Comparison of ENCODE assay signal across 31 mouse cellular contexts in the genomic region with DNA sequence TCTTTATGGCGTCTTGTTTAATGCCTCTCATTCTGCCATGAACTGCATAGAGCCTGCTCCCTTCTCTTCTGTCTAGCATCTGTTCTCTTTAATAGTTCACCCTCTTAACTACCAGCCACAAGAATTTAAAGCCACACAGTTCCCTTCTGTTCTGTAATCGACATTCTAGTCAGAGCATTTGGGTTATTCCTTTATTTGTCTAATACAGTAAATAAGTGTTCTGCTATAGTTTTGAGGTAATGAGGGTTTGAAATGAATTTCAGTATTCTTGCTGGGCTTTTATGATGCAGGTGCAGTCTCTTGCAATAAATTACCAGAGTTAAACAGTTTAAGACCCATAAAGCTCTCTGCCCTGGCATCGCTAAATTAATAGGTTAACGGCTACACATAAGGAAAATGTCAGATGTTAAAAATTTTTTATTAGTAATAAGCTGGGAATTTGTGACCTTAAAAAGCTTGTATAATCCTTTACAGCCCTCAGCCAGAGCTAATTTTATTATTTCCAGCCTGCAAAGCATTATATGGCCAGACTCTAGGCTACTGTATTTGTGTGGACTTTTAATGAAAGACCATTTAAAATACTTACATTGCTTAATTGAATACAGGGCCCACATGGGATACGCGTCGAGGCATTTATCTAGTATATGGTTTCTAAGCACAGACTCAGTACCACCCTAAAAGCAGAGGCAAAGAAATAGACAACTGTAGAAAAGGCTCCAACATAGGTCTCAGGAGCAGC. TPM values are rescaled to one million over a fixed set of nuclear protein-coding genes. Genes with fewer than 3 reads are reported as not detected.
DNase-seq lines count a peak whose midpoint lies in the region; ATAC-seq and TF ChIP-seq lines count a peak whose summit lies in the region.
"Had no signal": no experiment of that assay in that cellular context is flagged by ENCODE, and none has a peak within 500 bp of the region (broad histone marks: within the 10 kb centered on the region; RNA-seq: fewer than 3 reads in every experiment).

No protein-coding gene starts in this region.

- H3K9ac ChIP-seq in heart, postnatal 0 days (replicated peaks; ENCODE audit: low read depth, low read length): peak overlapping the region; percentile 30; the same call in 1 of the 2 replicates
- H3K9ac ChIP-seq in heart, embryonic 11.5 days (ENCODE audit: low read depth, low read length): no peak overlapping the region
- H3K9ac ChIP-seq in neural tube, embryonic 14.5 days (replicated peaks; ENCODE audit: low read depth, low read length): no peak overlapping the region
- H3K9ac ChIP-seq in midbrain, embryonic 11.5 days (ENCODE audit: low read length): no peak overlapping the region
- no peak overlapping the region for H3K9ac ChIP-seq in midbrain, postnatal 0 days (replicated peaks; ENCODE audit: low read length, poor library complexity, severe bottlenecking)
- H3K9ac ChIP-seq: intestine, embryonic 15.5 days; limb, embryonic 15.5 days; liver, embryonic 13.5 days; midbrain, embryonic 13.5 days had no signal

- 76% methylated on average over 7 of the region's 7 CpGs for WGBS in heart, postnatal 0 days
- WGBS in heart, embryonic 11.5 days (ENCODE audit: insufficient replicate concordance): 91% methylated on average over 7 of the region's 7 CpGs
- 67% methylated on average over 7 of the region's 7 CpGs for WGBS in limb, embryonic 10.5 days
- 43% methylated on average over 7 of the region's 7 CpGs for WGBS in neural tube, embryonic 14.5 days
- WGBS in midbrain, embryonic 11.5 days: 96% methylated on average over 7 of the region's 7 CpGs
- WGBS in midbrain, postnatal 0 days: 80% methylated on average over 7 of the region's 7 CpGs

- no peak for ATAC-seq in heart, postnatal 0 days (ENCODE audit: insufficient read depth, low read depth)
- ATAC-seq in heart, embryonic 11.5 days (replicated peaks; ENCODE audit: insufficient number of reproducible peaks, low FRiP score, low TSS enrichment): no peak
- ATAC-seq in neural tube, embryonic 14.5 days (ENCODE audit: low read depth): peak; percentile 45; the same call in 1 of the 2 replicates
- no peak for ATAC-seq in midbrain, embryonic 11.5 days (ENCODE audit: low FRiP score)
- ATAC-seq in midbrain, postnatal 0 days (ENCODE audit: low FRiP score): no peak
- ATAC-seq: intestine, embryonic 15.5 days; lung, postnatal 0 days; midbrain, embryonic 13.5 days had no signal

- no peaks in the 10 kb centered on the region for H3K9me3 ChIP-seq in heart, postnatal 0 days (replicated peaks; ENCODE audit: control insufficient read depth, low read length)
- no peaks in the 10 kb centered on the region for H3K9me3 ChIP-seq in heart, embryonic 11.5 days (replicated peaks; ENCODE audit: control insufficient read depth, low read length)
- H3K9me3 ChIP-seq in limb, embryonic 10.5 days (replicated peaks): no peaks in the 10 kb centered on the region
- no peaks in the 10 kb centered on the region for H3K9me3 ChIP-seq in neural tube, embryonic 14.5 days (ENCODE audit: control insufficient read depth, low read length)
- no peaks in the 10 kb centered on the region for H3K9me3 ChIP-seq in midbrain, embryonic 11.5 days (ENCODE audit: control insufficient read depth, low read length)
- H3K9me3 ChIP-seq in midbrain, postnatal 0 days (ENCODE audit: low read length): no peaks in the 10 kb centered on the region
- H3K9me3 ChIP-seq: heart, embryonic 13.5 days; hindbrain, embryonic 10.5 days; intestine, embryonic 15.5 days; limb, embryonic 15.5 days; liver, embryonic 13.5 days; megakaryocyte, embryonic 14.5 days; midbrain, embryonic 13.5 days had no signal

- no peak for TF ChIP-seq POLR2A in brain, embryonic 14.5 days (IDR thresholded peaks at IDR 0.05; ENCODE audit: borderline replicate concordance, extremely low read depth, insufficient read depth, insufficient read length, poor library complexity, severe bottlenecking)

- H3K36me3 ChIP-seq in heart, postnatal 0 days (replicated peaks; ENCODE audit: control insufficient read depth, insufficient read depth, low read length): no peaks in the 10 kb centered on the region
- no peaks in the 10 kb centered on the region for H3K36me3 ChIP-seq in heart, embryonic 11.5 days (ENCODE audit: control insufficient read depth, insufficient read depth, low read length)
- H3K36me3 ChIP-seq in limb, embryonic 10.5 days: peaks cover 34% of the 10 kb centered on the region
- no peaks in the 10 kb centered on the region for H3K36me3 ChIP-seq in neural tube, embryonic 14.5 days (ENCODE audit: control insufficient read depth, insufficient read depth, low read length)
- no peaks in the 10 kb centered on the region for H3K36me3 ChIP-seq in midbrain, embryonic 11.5 days (ENCODE audit: control insufficient read depth, insufficient read depth, low read length)
- H3K36me3 ChIP-seq in midbrain, postnatal 0 days (ENCODE audit: insufficient read depth, low read length): 0 out of 2 replicates have a peak, but pooled peaks cover 3% of the 10 kb centered on the region
- H3K36me3 ChIP-seq: intestine, embryonic 15.5 days; limb, embryonic 15.5 days; midbrain, embryonic 13.5 days had no signal

- no peak for TF ChIP-seq CTCF in heart, postnatal 0 days (IDR thresholded peaks at IDR 0.05; ENCODE audit: low read depth)
- no peak for TF ChIP-seq CTCF in brain, embryonic 14.5 days (IDR thresholded peaks at IDR 0.05; ENCODE audit: borderline replicate concordance, extremely low read depth, insufficient read depth, insufficient read length)
- TF ChIP-seq CTCF in midbrain, postnatal 0 days (IDR thresholded peaks at IDR 0.05): no peak

- peaks cover 42% of the 10 kb centered on the region for H3K4me1 ChIP-seq in heart, postnatal 0 days (ENCODE audit: control insufficient read depth, insufficient read depth)
- peaks cover 23% of the 10 kb centered on the region for H3K4me1 ChIP-seq in heart, embryonic 11.5 days (ENCODE audit: control insufficient read depth, insufficient read depth, low read length)
- H3K4me1 ChIP-seq in limb, embryonic 10.5 days: peaks cover 55% of the 10 kb centered on the region
- peaks cover 17% of the 10 kb centered on the region for H3K4me1 ChIP-seq in neural tube, embryonic 14.5 days (ENCODE audit: control insufficient read depth, insufficient read depth, low read length)
- no peaks in the 10 kb centered on the region for H3K4me1 ChIP-seq in midbrain, embryonic 11.5 days (ENCODE audit: control insufficient read depth, insufficient read depth, low read length)
- H3K4me1 ChIP-seq in midbrain, postnatal 0 days (ENCODE audit: insufficient read depth, low read length): no peaks in the 10 kb centered on the region
- H3K4me1 ChIP-seq: intestine, embryonic 15.5 days; liver, embryonic 13.5 days had no signal

- H3K27ac ChIP-seq in heart, postnatal 0 days (ENCODE audit: low read depth): no peak overlapping the region
- no peak overlapping the region for H3K27ac ChIP-seq in heart, embryonic 11.5 days (ENCODE audit: low read depth, low read length)
- H3K27ac ChIP-seq in limb, embryonic 10.5 days: peak overlapping the region; percentile 85
- peak overlapping the region; percentile 62 for H3K27ac ChIP-seq in neural tube, embryonic 14.5 days (ENCODE audit: low read depth, low read length)
- H3K27ac ChIP-seq in midbrain, embryonic 11.5 days (ENCODE audit: low read depth, low read length): no peak overlapping the region
- H3K27ac ChIP-seq in midbrain, postnatal 0 days (ENCODE audit: low read depth, low read length): no peak overlapping the region
- H3K27ac ChIP-seq: hindbrain, embryonic 10.5 days; intestine, embryonic 15.5 days; limb, embryonic 15.5 days; liver, embryonic 13.5 days; midbrain, embryonic 13.5 days had no signal

- no peak overlapping the region for H3K4me2 ChIP-seq in heart, postnatal 0 days (ENCODE audit: low read depth, low read length)
- H3K4me2 ChIP-seq in heart, embryonic 11.5 days: no peak overlapping the region
- H3K4me2 ChIP-seq in neural tube, embryonic 14.5 days (ENCODE audit: low read depth, low read length): no peak overlapping the region
- H3K4me2 ChIP-seq in midbrain, embryonic 11.5 days: no peak overlapping the region
- no peak overlapping the region for H3K4me2 ChIP-seq in midbrain, postnatal 0 days (ENCODE audit: low read depth, low read length, poor library complexity, severe bottlenecking)
- H3K4me2 ChIP-seq: heart, embryonic 13.5 days; intestine, embryonic 15.5 days; limb, embryonic 15.5 days; liver, embryonic 13.5 days; midbrain, embryonic 13.5 days had no signal

- no peak for TF ChIP-seq EP300 in heart, postnatal 0 days (IDR thresholded peaks at IDR 0.05; ENCODE audit: low read depth)

- H3K4me3 ChIP-seq in heart, postnatal 0 days (ENCODE audit: low read depth, low read length): no peak overlapping the region
- H3K4me3 ChIP-seq in heart, embryonic 11.5 days (ENCODE audit: low read depth, low read length): no peak overlapping the region
- no peak overlapping the region for H3K4me3 ChIP-seq in limb, embryonic 10.5 days
- H3K4me3 ChIP-seq in neural tube, embryonic 14.5 days (ENCODE audit: low read depth, low read length): no peak overlapping the region
- H3K4me3 ChIP-seq in midbrain, embryonic 11.5 days (ENCODE audit: low read depth, low read length): no peak overlapping the region
- no peak overlapping the region for H3K4me3 ChIP-seq in midbrain, postnatal 0 days (ENCODE audit: low read depth, low read length)
- H3K4me3 ChIP-seq: erythroblast, embryonic 14.5 days; heart, embryonic 13.5 days; hindbrain, embryonic 10.5 days; intestine, embryonic 15.5 days; limb, embryonic 15.5 days; liver, embryonic 13.5 days; megakaryocyte, embryonic 14.5 days; midbrain, embryonic 13.5 days had no signal

- no peaks in the 10 kb centered on the region for H3K27me3 ChIP-seq in heart, postnatal 0 days (ENCODE audit: control insufficient read depth, insufficient read depth, low read length)
- H3K27me3 ChIP-seq in heart, embryonic 11.5 days (ENCODE audit: control insufficient read depth, insufficient read depth, low read length): no peaks in the 10 kb centered on the region
- H3K27me3 ChIP-seq in limb, embryonic 10.5 days (ENCODE audit: low read depth, poor library complexity, severe bottlenecking): no peaks in the 10 kb centered on the region
- no peaks in the 10 kb centered on the region for H3K27me3 ChIP-seq in neural tube, embryonic 14.5 days (ENCODE audit: control insufficient read depth, insufficient read depth, low read length)
- no peaks in the 10 kb centered on the region for H3K27me3 ChIP-seq in midbrain, embryonic 11.5 days (ENCODE audit: control insufficient read depth, insufficient read depth, low read length)
- no peaks in the 10 kb centered on the region for H3K27me3 ChIP-seq in midbrain, postnatal 0 days (ENCODE audit: insufficient read depth, low read length)
- H3K27me3 ChIP-seq: heart, embryonic 13.5 days; intestine, embryonic 15.5 days; limb, embryonic 15.5 days; liver, embryonic 13.5 days; megakaryocyte, embryonic 14.5 days; midbrain, embryonic 13.5 days had no signal

- DNase-seq in heart, postnatal 0 days (ENCODE audit: low spot score): no peak
- DNase-seq in brain, embryonic 14.5 days (ENCODE audit: low read depth): peak; percentile 33
- DNase-seq in limb, embryonic 10.5 days (ENCODE audit: low spot score): no peak
- no peak for DNase-seq in midbrain, embryonic 11.5 days (ENCODE audit: low spot score, missing footprints)
- DNase-seq in midbrain, postnatal 0 days (ENCODE audit: low spot score): no peak
- DNase-seq: adrenal gland, postnatal 14 days; cerebellum, adult 11-12 months; cerebellum, adult 9-11 months; gastrocnemius, postnatal 25 days; heart, adult 18-20 months; heart, postnatal 14 days; kidney, adult 2 months; kidney, postnatal 4 days; layer of hippocampus, adult 9-11 months; liver, embryonic 13.5 days; lung, adult 18-20 months; lung, postnatal 4 days; thymus, adult 2 months; thymus, postnatal 36 days had no signal

RNA-seq across cellular contexts. Expression of gene Popdc3, which starts 37.3 kb away (rescaled TPM):
- 69.2 and 71.9 TPM in 2 replicates for total RNA-seq in heart, postnatal 0 days (2014; rRNA removed; ENCODE audit: low replicate concordance)
- polyA plus RNA-seq in heart, postnatal 0 days (2015; fragmentation: Nextera tagmentation; extraction: Ambion mirVana): 41.8 and 50.6 TPM in 2 replicates
- polyA plus RNA-seq in heart, embryonic 11.5 days (2014; fragmentation: Nextera tagmentation; extraction: Ambion mirVana): 15.5 and 19.2 TPM in 2 replicates
- 0.53 and 0.83 TPM in 2 replicates for polyA plus RNA-seq in brain, embryonic 14.5 days (2012; rRNA removed)
- polyA plus RNA-seq in limb, embryonic 10.5 days (2016; fragmentation: Nextera tagmentation; extraction: Ambion mirVana): 0.82 and 1.2 TPM in 2 replicates
- 1.9 and 4.3 TPM in 2 replicates for polyA plus RNA-seq in neural tube, embryonic 14.5 days (2014; fragmentation: Nextera tagmentation; extraction: Ambion mirVana)
- 0.19 and 0.22 TPM in 2 replicates for polyA plus RNA-seq in midbrain, embryonic 11.5 days (2014; fragmentation: Nextera tagmentation; extraction: Ambion mirVana)
- total RNA-seq in midbrain, postnatal 0 days (2014; rRNA removed): 2.7 and 3.4 TPM in 2 replicates
- polyA plus RNA-seq in midbrain, postnatal 0 days (2015; fragmentation: Nextera tagmentation; extraction: Ambion mirVana): 2.4 and 2.8 TPM in 2 replicates
- total RNA-seq: MEL; monocyte, adult 5-6 weeks had no signal
- polyA plus RNA-seq: erythroblast, embryonic 14.5 days had no signal

Comparison
In these comparisons a context has a peak if more than half of its experiments do, and no peak if none do; other contexts are left out.
1. H3K27ac ChIP-seq: peak in limb, embryonic 10.5 days (single experiment) and neural tube, embryonic 14.5 days (single experiment); none in heart, postnatal 0 days (single experiment), heart, embryonic 11.5 days (single experiment), midbrain, embryonic 11.5 days (single experiment) and midbrain, postnatal 0 days (single experiment).